Mouse (Mus musculus) ES-E14 (cell line): ENCODE data around the gene Gm973.

Experiments used
- CHD2 ChIP-seq: IDR thresholded peaks from 2 replicates; pipeline ENCODE4 v1.6.1; 2014; ENCODE audit warnings: mild to moderate bottlenecking, low read depth, low read length, inconsistent platforms
- HCFC1 ChIP-seq: IDR thresholded peaks from 2 replicates; pipeline ENCODE4 v1.6.1; 2012; ENCODE audit warnings: low read length, inconsistent platforms, borderline replicate concordance; ENCODE audit not compliant: insufficient read depth
- MAFK ChIP-seq: IDR thresholded peaks from 2 replicates; pipeline ENCODE4 v1.6.1; 2014; ENCODE audit warnings: mild to moderate bottlenecking, low read depth, low read length, inconsistent platforms; ENCODE audit not compliant: insufficient read depth
- ZC3H11A ChIP-seq: IDR thresholded peaks from 2 replicates; pipeline ENCODE4 v1.6.1; 2012; ENCODE audit warnings: low read depth, mild to moderate bottlenecking, inconsistent platforms, low read length, borderline replicate concordance
- ZNF384 ChIP-seq: IDR thresholded peaks from 2 replicates; pipeline ENCODE4 v1.6.1; 2012; ENCODE audit warnings: low read depth, low read length, inconsistent platforms

DNA sequence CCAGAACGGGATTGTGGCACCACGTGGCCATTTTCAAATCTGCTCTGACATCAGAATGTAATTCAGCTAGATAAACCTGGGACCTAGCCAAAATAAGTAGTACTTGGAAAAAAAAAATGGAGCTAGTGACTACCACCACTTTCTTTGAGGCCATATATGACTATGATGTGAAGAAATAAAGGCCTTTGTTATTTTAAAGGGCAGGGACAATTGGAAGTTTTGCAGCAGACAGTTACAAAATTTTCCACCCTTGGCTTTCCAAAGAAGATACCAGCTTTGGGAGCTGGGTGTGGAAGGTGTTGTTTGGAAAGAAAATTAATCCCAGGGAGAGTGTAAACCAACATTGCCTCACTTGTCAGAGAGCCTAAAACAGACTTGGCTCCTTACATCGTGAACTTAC lies 37.2 kb upstream of the Gm973 start:
- no peak for TF ChIP-seq ZNF384
- no peak for TF ChIP-seq HCFC1
- no peak for TF ChIP-seq ZC3H11A
- TF ChIP-seq MAFK = no peak
- TF ChIP-seq CHD2 = no peak
